Mouse (Mus musculus) T-helper 17 cell (primary cell): ENCODE data around the gene Car10.

Experiments
- in situ Hi-C, 2 experiments: fragments of 300-600 bp; cut with MboI, MseI; formaldehyde crosslinking; loops; 1 replicate in 1 of 2; 2 replicates in 1 of 2; pipeline ENCODE4 v1.15.1; 2025; ENCODE audit warnings: high pct_unique_total_duplicates in 2 of 2

Gene Car10

GRCm38 (mm10) chr11:93487913-93488604 lies 390.2 kb downstream of the Car10 start:
- in situ Hi-C loops, result no loop called here

- in situ Hi-C loops, result no loop called here
Observed at GRCm38 (mm10) chr11:93490211-93490820, 392.5 kb downstream of the Car10 start.

- in situ Hi-C loops, result loop anchor here in 1 of 2 experiments (5.0 kb wide), 1 partner anchor 294 kb away; no protein-coding TSS in a partner anchor
Observed at GRCm38 (mm10) chr11:93497896-93498295, 400.1 kb downstream of the Car10 start.

GRCm38 (mm10) chr11:93500442-93500841 lies 402.6 kb downstream of the Car10 start:
- in situ Hi-C loops, result no loop called here

- in situ Hi-C loops, result no loop called here
Observed at GRCm38 (mm10) chr11:93501671-93502070, 403.8 kb downstream of the Car10 start.

- in situ Hi-C loops, result no loop called here
Observed at GRCm38 (mm10) chr11:93502864-93503263, 405.0 kb downstream of the Car10 start.

GRCm38 (mm10) chr11:93503469-93503868 lies 405.6 kb downstream of the Car10 start:
- in situ Hi-C loops, result no loop called here

GRCm38 (mm10) chr11:93509527-93510235 lies 411.9 kb downstream of the Car10 start:
- in situ Hi-C loops, result no loop called here

- in situ Hi-C loops, result no loop called here
Observed at GRCm38 (mm10) chr11:93512843-93513242, 415.0 kb downstream of the Car10 start.

- in situ Hi-C loops, result no loop called here
Observed at GRCm38 (mm10) chr11:93514396-93514795, 416.6 kb downstream of the Car10 start.

GRCm38 (mm10) chr11:93515566-93515965 lies 417.7 kb downstream of the Car10 start:
- in situ Hi-C loops, result no loop called here

- in situ Hi-C loops, result no loop called here
Observed at GRCm38 (mm10) chr11:93516216-93516615, 418.4 kb downstream of the Car10 start.

- in situ Hi-C loops, result no loop called here
Observed at GRCm38 (mm10) chr11:93516946-93517345, 419.1 kb downstream of the Car10 start.

GRCm38 (mm10) chr11:93522501-93522900 lies 424.7 kb downstream of the Car10 start:
- in situ Hi-C loops, result no loop called here

GRCm38 (mm10) chr11:93525921-93526320 lies 428.1 kb downstream of the Car10 start:
- in situ Hi-C loops, result no loop called here

GRCm38 (mm10) chr11:93531029-93531680 lies 433.3 kb downstream of the Car10 start:
- in situ Hi-C loops, result no loop called here

GRCm38 (mm10) chr11:93536244-93536643 lies 438.4 kb downstream of the Car10 start:
- in situ Hi-C loops, result no loop called here

GRCm38 (mm10) chr11:93548904-93549303 lies 451.1 kb downstream of the Car10 start:
- in situ Hi-C loops, result no loop called here

- in situ Hi-C loops, result no loop called here
Observed at GRCm38 (mm10) chr11:93550908-93551307, 453.1 kb downstream of the Car10 start.

GRCm38 (mm10) chr11:93559118-93559517 lies 461.3 kb downstream of the Car10 start:
- in situ Hi-C loops, result no loop called here

- in situ Hi-C loops, result no loop called here
Observed at GRCm38 (mm10) chr11:93560570-93560969, 462.7 kb downstream of the Car10 start.

- in situ Hi-C loops, result no loop called here
Observed at GRCm38 (mm10) chr11:93562330-93562865, 464.6 kb downstream of the Car10 start.
